Mouse (Mus musculus) midbrain, embryonic 10.5 days (tissue): ENCODE data around the gene Crebrf. TPM values are rescaled to one million over a fixed set of nuclear protein-coding genes. Genes with fewer than 3 reads are reported as not detected.
A peak's percentile ranks its signal among the peaks of the same experiment; 100 is the strongest.

Source experiments
- DNase-seq: peaks from one replicate; pipeline ENCODE4 v3.0.0-alpha.2; 2017; ENCODE audit warnings: low spot score
- H3K27ac ChIP-seq: fragments of 300-500 bp; sonication (generic); replicated peaks from 2 replicates; pipeline ENCODE4 v1.5.1; 2016; ENCODE audit warnings: mild to moderate bottlenecking
- H3K27me3 ChIP-seq: fragments of 300-500 bp; sonication (generic); 2 replicates; pipeline ENCODE4 v1.6.1; 2016; ENCODE audit warnings: low read depth, mild to moderate bottlenecking; ENCODE audit not compliant: poor library complexity, severe bottlenecking
- H3K36me3 ChIP-seq: fragments of 300-500 bp; sonication (generic); 2 replicates; pipeline ENCODE4 v1.6.1; 2016; ENCODE audit warnings: mild to moderate bottlenecking, moderate library complexity
- H3K4me1 ChIP-seq: fragments of 300-500 bp; sonication (generic); 2 replicates; pipeline ENCODE4 v1.6.1; 2016
- H3K4me3 ChIP-seq: fragments of 300-500 bp; sonication (generic); 2 replicates; pipeline ENCODE4 v1.5.1; 2016; ENCODE audit warnings: mild to moderate bottlenecking, moderate library complexity
- H3K9me3 ChIP-seq: fragments of 300-500 bp; sonication (generic); replicated peaks from 2 replicates; pipeline ENCODE4 v1.6.1; 2016; ENCODE audit warnings: mild to moderate bottlenecking
- WGBS: fragments of 180-500 bp; shearing (Covaris S2); methylation state at CpG from one replicate; pipeline ENCODE4 v1.1.7; 2016; 5-methylcytosine and 5-hydroxymethylcytosine counted together
- polyA plus RNA-seq: library from polyadenylated mRNA; unstranded; fragments of >200 nt; fragmentation: Nextera tagmentation; extraction: Ambion mirVana; gene quantifications from 2 replicates; pipeline ENCODE4 v1.2.1, GENCODE M21; 2016

The Crebrf gene
- polyA plus RNA-seq, result 3.5 and 3.8 TPM in 2 replicates

GRCm38 (mm10) chr17:26715271-26715758, at the start of gene Crebrf:
Gene Crebrf (plus strand): TSS chr17:26715650.
- peak; percentile 99 for DNase-seq
- no peaks in the 10 kb centered on the region for H3K27me3 ChIP-seq
- H3K27ac ChIP-seq, result peak within 1 kb of the TSS; percentile 90
- H3K4me1 ChIP-seq, result peaks cover 10% of the 10 kb centered on the region
- no peaks in the 10 kb centered on the region for H3K9me3 ChIP-seq
- WGBS, result under 1% methylated on average over 41 of the region's 41 CpGs
- H3K4me3 ChIP-seq, result peak within 1 kb of the TSS; percentile 80
- no peaks in the 10 kb centered on the region for H3K36me3 ChIP-seq

DNA sequence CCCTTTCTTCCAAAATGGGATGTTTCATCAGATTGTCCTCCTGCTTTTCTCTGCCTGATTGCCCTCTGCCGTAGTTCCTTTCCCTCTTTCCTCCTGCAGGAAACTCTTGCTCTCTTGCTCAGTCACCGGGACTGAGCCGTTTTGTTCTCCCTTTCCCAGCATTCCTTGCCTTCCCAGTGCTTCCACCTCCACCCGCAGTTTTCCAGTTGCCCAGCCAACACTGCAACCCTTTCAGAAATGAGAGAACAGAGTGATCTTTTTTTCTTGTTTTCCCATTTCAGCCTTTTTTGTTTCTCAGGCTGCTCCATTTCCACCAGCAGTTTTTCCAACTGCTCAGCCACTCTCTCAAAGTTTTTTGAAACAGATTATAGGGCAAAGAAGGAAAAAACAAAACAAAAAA, 44.2 kb upstream of the Crebrf start:
- 62% methylated on average over 4 of the region's 4 CpGs for WGBS
- H3K4me3 ChIP-seq, result no peak overlapping the region
- no peak overlapping the region for H3K27ac ChIP-seq
- no peaks in the 10 kb centered on the region for H3K36me3 ChIP-seq
- 0 out of 2 replicates have a peak, but pooled peaks cover 4% of the 10 kb centered on the region for H3K4me1 ChIP-seq
- no peak for DNase-seq
- H3K27me3 ChIP-seq, result no peaks in the 10 kb centered on the region
- no peaks in the 10 kb centered on the region for H3K9me3 ChIP-seq

GRCm38 (mm10) chr17:26675845-26676244, 39.6 kb upstream of the Crebrf start:
- H3K4me3 ChIP-seq, result peak overlapping the region; percentile 92
- no peaks in the 10 kb centered on the region for H3K9me3 ChIP-seq
- H3K27ac ChIP-seq, result peak overlapping the region; percentile 87
- 27% methylated on average over 7 of the region's 7 CpGs for WGBS
- H3K4me1 ChIP-seq, result peaks cover 23% of the 10 kb centered on the region
- no peak for DNase-seq
- no peaks in the 10 kb centered on the region for H3K27me3 ChIP-seq
- peaks cover 9% of the 10 kb centered on the region for H3K36me3 ChIP-seq

GRCm38 (mm10) chr17:26676252-26676615, 39.2 kb upstream of the Crebrf start:
- peak overlapping the region; percentile 87 for H3K27ac ChIP-seq
- no peaks in the 10 kb centered on the region for H3K27me3 ChIP-seq
- peak; percentile 88 for DNase-seq
- H3K36me3 ChIP-seq, result peaks cover 9% of the 10 kb centered on the region
- H3K4me3 ChIP-seq, result peak overlapping the region; percentile 92
- under 1% methylated on average over 30 of the region's 30 CpGs for WGBS
- H3K9me3 ChIP-seq, result no peaks in the 10 kb centered on the region
- peaks cover 23% of the 10 kb centered on the region for H3K4me1 ChIP-seq

GRCm38 (mm10) chr17:26676616-26677376, 38.7 kb upstream of the Crebrf start:
- Histone ChIP-seq H3K9me3 (no peaks in the 10 kb centered on the region), H3K27me3 (no peaks in the 10 kb centered on the region), H3K27ac (peak overlapping the region; percentile 87), H3K4me3 (peak overlapping the region; percentile 92), H3K36me3 (peaks cover 11% of the 10 kb centered on the region), H3K4me1 (peaks cover 23% of the 10 kb centered on the region)
- WGBS, result 5% methylated on average over 26 of the region's 26 CpGs
- no peak for DNase-seq

GRCm38 (mm10) chr17:26677711-26678637, 37.5 kb upstream of the Crebrf start:
- DNase-seq, result no peak
- peak overlapping the region; percentile 92; the same call in 1 of the 2 replicates for H3K4me3 ChIP-seq
- H3K9me3 ChIP-seq, result no peaks in the 10 kb centered on the region
- WGBS, result 91% methylated on average over 7 of the region's 7 CpGs
- H3K27me3 ChIP-seq, result no peaks in the 10 kb centered on the region
- peaks cover 23% of the 10 kb centered on the region for H3K4me1 ChIP-seq
- no peak overlapping the region for H3K27ac ChIP-seq
- peaks cover 17% of the 10 kb centered on the region for H3K36me3 ChIP-seq

- Histone ChIP-seq H3K27me3 (no peaks in the 10 kb centered on the region), H3K4me3 (no peak overlapping the region), H3K9me3 (no peaks in the 10 kb centered on the region), H3K36me3 (peaks cover 40% of the 10 kb centered on the region), H3K27ac (no peak overlapping the region), H3K4me1 (peaks cover 18% of the 10 kb centered on the region)
- DNase-seq, result no peak
- 88% methylated on average over 6 of the region's 6 CpGs for WGBS
Measured at GRCm38 (mm10) chr17:26681276-26681675, 34.2 kb upstream of the Crebrf start.

DNA sequence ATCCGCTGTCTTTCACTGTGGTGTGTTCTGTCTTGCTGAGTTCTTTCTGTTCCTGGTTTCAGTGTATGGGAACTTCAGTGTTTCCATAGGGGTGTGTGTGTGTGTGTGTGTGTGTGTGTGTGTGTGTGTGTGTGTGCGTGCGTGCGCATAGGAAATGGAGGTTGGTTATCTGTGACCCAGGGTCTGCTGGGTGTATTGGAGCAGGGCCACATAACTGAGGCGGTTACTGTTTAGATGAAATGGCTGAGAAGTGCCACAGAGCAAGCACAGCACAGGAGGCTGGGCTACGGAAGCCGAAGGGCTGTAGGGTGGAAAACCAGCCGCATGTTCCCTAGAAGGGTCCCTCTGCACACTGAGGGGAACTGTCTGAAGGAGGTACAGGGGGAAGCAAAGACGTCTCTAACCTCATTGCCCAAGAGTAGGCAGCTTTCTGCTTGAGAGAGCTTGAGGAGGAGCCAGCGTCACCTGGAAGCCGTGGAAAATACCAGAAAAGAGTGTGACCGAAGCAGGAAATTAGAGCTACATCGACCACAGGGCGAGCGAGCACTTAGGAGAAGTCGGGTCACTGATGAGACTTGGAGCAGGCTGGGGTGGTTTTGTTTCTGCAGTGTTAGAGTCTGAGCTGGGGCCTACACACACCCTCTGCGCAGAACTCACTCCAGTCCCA, 29.0 kb upstream of the Crebrf start:
- Histone ChIP-seq H3K27me3 (no peaks in the 10 kb centered on the region), H3K27ac (no peak overlapping the region)
- 95% methylated on average over 17 of the region's 17 CpGs for WGBS

DNA sequence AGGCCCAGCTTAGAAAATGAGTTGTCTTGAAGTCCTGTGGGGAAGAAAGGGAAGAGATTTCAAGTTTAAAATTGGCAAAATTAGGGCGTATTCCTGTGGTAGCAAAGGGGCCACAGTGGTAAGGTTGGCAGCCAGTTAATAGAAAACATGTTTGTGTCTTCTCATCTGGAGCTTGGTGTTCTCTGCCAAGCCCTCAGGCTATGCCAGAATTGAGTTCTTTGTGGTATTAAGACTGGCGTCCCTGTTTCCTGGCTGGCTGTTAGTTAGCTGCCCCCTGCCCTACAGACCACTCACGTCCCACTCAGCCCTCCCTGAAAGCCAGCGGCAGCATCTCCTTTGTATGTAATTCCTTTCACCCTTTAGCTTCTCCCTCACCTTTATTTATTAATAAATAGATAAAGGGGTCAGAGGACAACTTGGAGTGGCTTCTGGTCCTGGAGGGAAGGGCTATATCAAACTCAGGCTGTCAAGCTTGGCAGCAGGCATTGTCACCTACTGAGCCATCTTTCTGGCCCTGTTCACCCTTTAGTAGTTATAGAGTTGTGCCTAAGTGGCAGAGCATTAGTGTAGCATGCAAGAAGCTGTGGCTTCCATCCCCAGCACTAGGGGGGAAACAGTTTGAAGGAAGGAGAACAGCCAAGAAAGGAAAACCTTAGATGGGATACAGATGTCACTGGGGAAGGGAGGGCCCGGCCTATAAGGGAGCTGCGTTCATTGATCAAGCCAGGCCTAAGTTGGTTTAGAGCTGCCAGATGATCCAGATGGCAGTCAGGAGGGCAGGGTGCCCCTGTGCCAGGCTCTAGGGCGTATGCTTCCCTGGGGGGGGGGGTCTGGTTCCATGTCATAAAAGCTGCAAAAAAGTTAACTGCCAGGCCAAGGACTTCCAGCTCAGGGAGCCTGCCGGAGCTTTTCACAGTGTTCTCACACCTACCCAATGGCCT, 26.4 kb upstream of the Crebrf start:
- WGBS, result 84% methylated on average over 8 of the region's 8 CpGs
- Histone ChIP-seq H3K27me3 (no peaks in the 10 kb centered on the region), H3K9me3 (no peaks in the 10 kb centered on the region), H3K36me3 (peaks cover 13% of the 10 kb centered on the region), H3K27ac (0 out of 2 replicates have a peak overlapping the region, but pooled peaks have one; percentile 28), H3K4me3 (no peak overlapping the region), H3K4me1 (no peaks in the 10 kb centered on the region)
- no peak for DNase-seq

More for the DNA sequence above, 29.0 kb upstream of the Crebrf start:
- Histone ChIP-seq H3K4me1 (no peaks in the 10 kb centered on the region), H3K36me3 (peaks cover 29% of the 10 kb centered on the region), H3K4me3 (no peak overlapping the region), H3K9me3 (no peaks in the 10 kb centered on the region)
- DNase-seq, result no peak

DNA sequence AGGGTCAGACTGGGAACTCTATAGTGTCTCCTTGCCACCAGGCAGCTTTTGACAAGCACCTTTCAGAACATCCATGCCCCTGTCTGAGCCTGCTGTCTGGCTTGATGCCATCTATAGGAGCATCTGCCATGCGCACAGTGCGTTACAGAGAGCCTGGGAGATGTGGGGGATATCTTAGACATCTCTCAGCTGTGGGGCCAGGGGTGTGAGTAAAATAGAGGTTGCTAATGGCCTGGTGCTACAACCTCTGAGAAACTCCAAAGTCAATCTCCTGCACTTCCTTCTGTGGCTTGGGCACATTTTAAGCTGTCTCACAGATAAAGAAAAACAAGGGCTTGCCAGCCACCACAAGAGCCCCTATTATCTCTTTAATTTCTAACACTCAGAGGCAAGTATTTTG, 25.6 kb upstream of the Crebrf start:
- Histone ChIP-seq H3K27ac (no peak overlapping the region), H3K27me3 (no peaks in the 10 kb centered on the region), H3K9me3 (no peaks in the 10 kb centered on the region), H3K4me3 (no peak overlapping the region), H3K36me3 (peaks cover 5% of the 10 kb centered on the region; the same call in 1 of the 2 replicates), H3K4me1 (no peaks in the 10 kb centered on the region)
- 91% methylated on average over 2 of the region's 2 CpGs for WGBS
- no peak for DNase-seq

DNA sequence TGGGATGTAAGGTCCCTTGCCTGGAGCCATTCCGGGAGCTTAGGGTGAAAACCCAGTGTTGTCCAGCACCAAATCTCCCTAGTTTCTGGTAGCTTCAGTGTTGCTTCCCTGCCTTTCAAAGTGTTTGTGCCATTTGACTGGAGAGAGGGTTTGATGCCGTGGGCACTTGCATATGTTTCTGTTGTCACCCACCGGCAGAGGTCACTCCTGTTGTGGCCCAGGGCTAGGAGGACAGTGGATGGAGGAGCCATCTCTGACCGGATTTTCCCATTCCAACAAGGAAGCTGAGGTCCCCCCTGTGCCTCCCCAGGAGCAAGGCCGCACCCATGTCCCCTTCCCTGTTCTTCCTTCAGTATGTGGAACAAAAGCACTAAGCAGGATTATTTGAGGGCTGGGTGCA, 25.2 kb upstream of the Crebrf start:
- Histone ChIP-seq H3K4me1 (no peaks in the 10 kb centered on the region), H3K4me3 (no peak overlapping the region), H3K9me3 (no peaks in the 10 kb centered on the region), H3K27me3 (no peaks in the 10 kb centered on the region), H3K27ac (no peak overlapping the region), H3K36me3 (peaks cover under 1% of the 10 kb centered on the region; the same call in 1 of the 2 replicates)
- 82% methylated on average over 5 of the region's 5 CpGs for WGBS
- DNase-seq, result no peak
